Mouse (Mus musculus): Measurements from ENCODE around the gene Slc44a5. TPM values are rescaled to one million over a fixed set of nuclear protein-coding genes. Genes with fewer than 3 reads are reported as not detected.

Slc44a5 gene
- total RNA-seq, 1 experiment from 2014 or later = not detected

DNA sequence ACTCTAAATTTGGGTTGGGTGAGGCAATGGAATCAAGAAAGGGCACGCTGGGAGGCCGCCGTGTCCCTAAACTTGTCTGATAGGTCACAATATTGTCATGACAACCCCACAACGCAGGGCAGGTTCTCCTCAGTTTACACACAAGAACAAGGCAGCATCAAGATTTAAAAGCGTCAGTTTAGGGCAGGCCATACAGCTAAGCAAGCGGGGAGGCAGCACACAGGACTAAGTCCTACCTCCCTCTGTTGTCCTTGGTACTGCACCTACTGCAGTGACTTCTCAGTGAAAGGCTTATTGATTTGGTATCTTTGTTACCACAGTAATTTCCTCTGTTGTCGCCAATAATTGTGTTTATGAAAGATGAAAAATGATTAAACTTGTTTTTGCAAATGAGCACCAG, 109.7 kb downstream of the Slc44a5 start:
- no peak for ATAC-seq (ENCODE audit: extremely low read depth, insufficient number of reproducible peaks, low FRiP score, poor library complexity, severe bottlenecking)

DNA sequence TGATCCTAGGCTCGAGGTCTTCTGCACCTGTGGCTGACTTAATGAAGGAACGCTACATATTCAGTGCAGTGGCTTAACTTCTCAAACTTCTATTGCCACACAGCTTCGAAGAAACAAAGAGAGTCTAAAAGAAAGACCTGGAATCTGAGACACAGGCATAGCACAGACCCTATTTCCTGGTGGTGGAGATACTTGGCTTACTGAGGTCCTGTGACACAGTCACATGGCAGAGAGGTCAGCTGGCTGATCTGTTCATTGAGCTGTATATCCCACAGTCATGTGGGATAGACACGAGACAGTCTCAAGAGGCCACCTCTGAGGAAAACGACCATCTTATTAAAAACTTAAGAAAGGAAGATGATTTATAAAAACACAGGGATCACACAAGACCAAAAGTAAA, 116.8 kb downstream of the Slc44a5 start:
- ATAC-seq (ENCODE audit: extremely low read depth, insufficient number of reproducible peaks, low FRiP score, poor library complexity, severe bottlenecking) = no peak

DNA sequence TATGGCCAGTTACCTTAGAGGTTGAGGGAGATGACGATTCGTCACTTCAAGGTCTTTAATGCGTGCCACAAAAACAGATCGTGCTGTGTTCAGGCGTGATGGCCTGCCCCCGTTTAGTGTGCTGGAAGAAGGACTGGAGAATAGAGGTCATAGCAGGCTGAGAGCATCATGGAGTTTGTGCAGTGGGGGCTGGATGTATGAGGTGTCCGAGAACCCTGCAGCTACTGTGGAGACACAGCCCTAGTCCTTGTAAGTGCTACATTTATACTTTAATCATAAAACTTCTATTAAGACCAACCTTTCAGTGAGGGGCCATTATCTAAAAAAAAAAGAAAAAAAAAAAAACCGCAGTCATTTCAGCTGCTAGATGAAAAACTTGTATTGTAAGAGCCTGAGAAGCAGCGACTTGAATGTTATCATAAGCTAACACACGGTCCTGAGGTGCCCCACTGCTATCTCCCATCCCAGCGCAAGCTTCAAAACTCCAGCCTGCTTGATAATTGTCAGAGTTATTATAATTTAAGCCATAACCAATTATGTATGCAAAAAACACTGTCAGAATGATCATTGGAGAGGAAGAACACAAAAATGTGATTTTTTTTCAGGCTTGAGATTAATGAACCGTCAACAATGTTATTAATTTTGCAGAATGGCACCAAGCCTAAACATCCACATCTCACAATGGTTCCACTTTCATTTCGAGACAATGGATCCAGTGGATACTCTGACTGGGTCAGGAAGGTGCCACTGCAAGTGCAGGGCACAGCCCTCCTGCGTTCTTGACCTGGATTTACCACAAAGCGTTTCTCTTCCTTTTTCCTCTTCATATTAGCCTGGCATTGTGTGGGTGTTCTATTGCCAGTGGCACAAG, 118.5 kb downstream of the Slc44a5 start:
- no peak for ATAC-seq (ENCODE audit: extremely low read depth, insufficient number of reproducible peaks, low FRiP score, poor library complexity, severe bottlenecking)

DNA sequence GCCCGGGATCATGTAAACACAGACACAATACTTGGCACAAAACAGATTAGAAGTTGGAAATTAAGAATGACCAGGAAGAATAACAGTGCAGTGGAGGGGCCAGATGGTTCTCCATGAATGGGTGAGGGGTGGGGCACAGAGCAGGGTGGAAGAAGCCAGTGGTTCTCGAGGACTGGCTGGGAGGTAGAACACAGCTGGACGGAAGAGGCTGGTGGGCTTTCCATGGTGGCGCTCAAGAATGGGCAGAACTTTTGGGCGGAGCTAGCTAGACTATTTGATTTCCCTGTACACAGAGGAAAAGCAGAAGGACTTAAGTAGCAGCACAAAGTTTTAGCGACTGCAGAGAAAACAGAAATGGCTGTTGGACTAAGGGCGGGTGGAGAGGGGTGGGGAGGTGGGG, 119.2 kb downstream of the Slc44a5 start:
- no peak for ATAC-seq (ENCODE audit: extremely low read depth, insufficient number of reproducible peaks, low FRiP score, poor library complexity, severe bottlenecking)

DNA sequence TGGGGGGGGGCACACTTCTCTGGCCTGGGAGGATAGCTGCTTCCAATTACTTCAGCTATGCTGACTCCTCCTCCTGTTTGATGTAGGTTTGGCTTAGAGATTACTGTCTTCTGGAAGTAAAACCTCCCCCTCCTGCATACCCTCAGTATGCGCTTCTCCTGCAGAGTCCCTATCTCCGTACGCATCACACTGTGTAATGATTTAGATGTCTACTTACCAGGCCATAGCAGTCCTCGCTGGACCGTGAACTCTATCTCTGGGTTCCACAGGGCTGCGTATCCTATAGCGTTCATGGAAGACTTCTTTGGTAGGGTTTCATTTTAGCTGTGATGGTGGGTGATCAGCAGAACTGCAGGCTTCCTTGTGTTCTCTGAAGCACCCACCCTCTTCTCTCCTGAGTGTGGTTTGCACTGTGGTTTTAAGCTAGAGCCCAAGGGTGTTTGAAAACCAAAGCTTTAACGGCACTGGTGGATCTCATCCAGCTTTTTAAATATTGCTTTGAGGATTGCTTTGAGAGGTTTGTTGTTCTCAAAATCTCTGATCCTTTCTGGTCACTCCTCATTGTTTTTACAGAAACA, 120.6 kb downstream of the Slc44a5 start:
- no peak for ATAC-seq (ENCODE audit: extremely low read depth, insufficient number of reproducible peaks, low FRiP score, poor library complexity, severe bottlenecking)

DNA sequence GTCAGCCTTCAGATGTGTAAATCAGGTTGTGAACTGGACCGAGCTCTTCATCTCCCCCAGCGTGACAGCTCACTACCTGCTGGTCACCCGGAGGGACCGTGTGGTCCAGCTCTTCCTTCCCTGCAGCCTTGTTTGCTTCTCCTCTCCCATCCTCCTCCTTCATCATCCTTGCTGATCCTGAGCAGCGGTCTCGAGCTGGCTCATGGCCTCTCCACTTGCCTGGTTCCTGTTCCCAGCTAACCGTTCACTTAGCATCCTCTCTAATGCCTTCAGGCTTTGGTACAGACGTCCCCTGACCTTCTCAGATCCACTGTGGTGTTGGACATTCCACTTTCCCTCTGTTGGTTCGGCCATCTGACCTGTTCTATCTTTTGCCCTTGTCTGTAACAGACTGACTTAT, 128.4 kb downstream of the Slc44a5 start:
- no peak for ATAC-seq (ENCODE audit: extremely low read depth, insufficient number of reproducible peaks, low FRiP score, poor library complexity, severe bottlenecking)

DNA sequence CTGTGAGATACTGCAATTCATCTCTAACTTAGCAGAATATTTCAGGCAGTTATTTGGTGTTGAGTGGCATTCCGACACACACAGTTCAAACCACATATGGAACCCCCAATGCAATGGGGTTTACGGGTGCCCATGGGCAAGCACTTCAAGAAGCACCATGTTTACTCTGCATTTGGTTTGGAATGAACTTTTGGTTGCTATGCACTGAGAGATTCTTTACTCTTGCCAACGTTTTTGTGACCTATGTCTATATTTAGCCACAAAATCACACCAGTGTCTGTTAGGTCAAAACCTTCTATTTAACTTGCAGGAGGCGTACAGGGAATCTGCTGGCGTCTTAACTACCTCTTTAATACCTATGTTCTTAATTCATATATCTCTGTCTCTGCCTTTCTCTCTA, 137.3 kb downstream of the Slc44a5 start:
- ATAC-seq (ENCODE audit: extremely low read depth, insufficient number of reproducible peaks, low FRiP score, poor library complexity, severe bottlenecking) = no peak

DNA sequence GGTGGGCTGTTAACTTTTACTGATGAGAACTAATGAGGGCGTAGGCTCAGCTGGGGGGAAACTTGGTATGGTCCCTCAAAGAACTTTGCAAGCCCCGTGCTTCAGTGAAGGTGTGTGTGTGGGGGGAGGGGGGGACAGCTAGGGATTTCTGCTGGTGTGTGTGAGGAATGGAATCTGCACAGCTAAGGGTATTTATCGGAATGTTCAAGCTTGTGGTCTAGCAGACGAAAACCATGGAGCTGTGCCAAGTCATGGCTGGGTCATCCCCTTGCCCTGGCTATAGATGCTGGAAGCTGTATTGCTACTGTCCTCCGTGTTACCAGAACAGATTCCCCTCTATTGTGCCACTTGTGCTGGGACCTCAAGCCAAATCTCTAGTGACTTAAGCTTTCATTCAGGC, 138.0 kb downstream of the Slc44a5 start:
- ATAC-seq (ENCODE audit: extremely low read depth, insufficient number of reproducible peaks, low FRiP score, poor library complexity, severe bottlenecking) = no peak

DNA sequence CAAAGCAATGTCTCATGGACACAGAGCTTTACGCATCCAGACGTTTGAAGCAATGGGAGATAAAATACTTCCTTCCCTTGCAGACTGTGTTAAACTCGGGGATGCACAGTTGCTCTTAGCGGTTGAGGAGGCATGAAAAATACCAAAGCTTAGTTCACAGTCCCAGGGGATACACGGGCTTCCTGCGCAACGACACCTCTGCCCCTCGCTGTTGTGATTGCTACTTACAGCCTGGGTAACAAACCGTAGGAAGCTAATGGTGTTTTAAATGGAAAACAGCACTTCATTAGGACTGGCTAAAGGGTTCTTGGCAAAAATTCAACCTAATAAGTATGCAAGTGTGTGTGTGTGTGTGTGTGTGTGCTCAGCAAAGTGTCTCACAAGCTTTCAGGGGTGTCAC, 141.8 kb downstream of the Slc44a5 start:
- no peak for ATAC-seq (ENCODE audit: extremely low read depth, insufficient number of reproducible peaks, low FRiP score, poor library complexity, severe bottlenecking)

DNA sequence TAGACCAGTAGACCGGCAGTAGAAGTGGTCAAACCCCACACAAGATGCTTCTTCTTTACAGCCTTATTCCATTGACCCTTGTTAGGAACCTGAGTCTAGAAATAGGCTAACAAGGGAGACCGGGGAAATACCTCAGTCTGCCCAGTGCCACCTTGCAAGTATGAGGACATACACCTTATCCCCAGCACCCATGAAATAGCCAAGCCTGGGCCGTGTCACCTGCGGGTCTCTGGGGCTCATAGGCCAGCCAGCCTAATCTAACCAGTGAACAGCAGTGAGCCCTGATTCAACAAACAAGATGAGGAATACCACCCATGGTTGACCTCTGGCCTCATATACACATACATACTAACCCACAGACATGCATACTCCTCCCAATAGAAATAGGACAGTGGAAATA, 142.2 kb downstream of the Slc44a5 start:
- ATAC-seq (ENCODE audit: extremely low read depth, insufficient number of reproducible peaks, low FRiP score, poor library complexity, severe bottlenecking) = no peak

DNA sequence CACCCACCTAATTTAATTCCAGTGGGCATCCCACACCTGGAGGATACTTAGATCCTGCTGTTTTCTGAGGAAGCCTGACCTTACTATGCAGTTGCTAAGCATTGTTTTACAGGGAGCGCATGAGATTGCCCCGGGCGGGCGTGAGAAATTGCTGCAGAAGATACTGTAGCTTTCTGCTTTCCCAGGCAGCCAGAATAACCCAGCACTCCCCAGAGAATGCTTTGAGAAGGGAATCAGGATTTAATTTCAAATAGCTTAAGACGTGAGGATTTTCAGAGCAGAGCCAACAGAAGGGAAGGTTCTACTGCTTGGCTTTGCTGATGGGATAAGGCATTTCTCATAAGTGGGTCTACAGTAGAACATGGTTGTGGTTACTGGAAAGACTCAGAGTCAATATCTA, 142.8 kb downstream of the Slc44a5 start:
- ATAC-seq (ENCODE audit: extremely low read depth, insufficient number of reproducible peaks, low FRiP score, poor library complexity, severe bottlenecking) = no peak

DNA sequence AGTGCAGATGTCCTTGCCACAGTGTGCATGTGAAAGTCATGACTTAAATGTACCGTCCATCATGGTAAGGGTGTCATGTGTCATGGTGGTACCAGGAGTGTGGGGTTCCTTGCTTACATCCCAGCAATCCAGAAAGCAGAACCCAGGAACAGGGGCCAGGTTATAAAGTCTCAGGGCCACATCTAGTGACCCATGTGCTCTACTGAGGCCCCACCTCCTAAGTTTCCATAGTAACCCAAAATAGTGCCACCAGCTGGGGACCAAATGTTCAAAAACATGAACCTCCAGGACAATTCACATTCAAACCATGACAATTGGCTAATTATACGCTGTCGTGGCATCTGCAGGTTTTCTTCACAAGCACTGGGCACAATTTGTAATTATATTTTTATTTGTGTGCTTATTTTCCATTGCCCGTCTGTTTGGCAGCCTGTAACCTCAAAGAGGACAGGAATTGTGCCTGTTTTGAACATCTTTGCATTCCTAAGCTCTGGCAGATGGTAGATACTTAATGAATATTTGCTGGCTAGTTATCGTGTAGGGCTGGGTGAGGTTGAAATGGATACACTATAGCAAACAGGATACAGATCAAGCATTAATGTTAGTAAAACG, 145.9 kb downstream of the Slc44a5 start:
- ATAC-seq (ENCODE audit: extremely low read depth, insufficient number of reproducible peaks, low FRiP score, poor library complexity, severe bottlenecking) = no peak

DNA sequence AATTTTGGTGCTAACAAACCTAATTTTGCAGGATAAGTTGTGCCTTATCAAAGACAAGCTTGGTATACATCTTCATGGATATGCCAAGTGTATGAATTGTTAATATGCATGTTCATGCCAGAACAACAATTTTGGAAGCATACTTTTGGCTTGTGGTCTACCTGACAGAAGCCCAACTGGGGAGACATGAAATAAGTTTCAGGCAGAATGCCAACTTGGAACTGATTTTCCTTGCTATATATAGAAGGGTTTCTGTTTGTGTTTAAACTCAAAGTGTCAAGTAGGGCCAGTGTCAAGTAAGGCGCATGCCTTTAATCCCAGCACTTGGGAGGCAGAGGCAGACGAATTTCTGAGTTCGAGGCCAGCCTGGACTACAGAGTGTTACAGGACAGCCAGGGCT, 149.3 kb downstream of the Slc44a5 start:
- no peak for ATAC-seq (ENCODE audit: extremely low read depth, insufficient number of reproducible peaks, low FRiP score, poor library complexity, severe bottlenecking)

DNA sequence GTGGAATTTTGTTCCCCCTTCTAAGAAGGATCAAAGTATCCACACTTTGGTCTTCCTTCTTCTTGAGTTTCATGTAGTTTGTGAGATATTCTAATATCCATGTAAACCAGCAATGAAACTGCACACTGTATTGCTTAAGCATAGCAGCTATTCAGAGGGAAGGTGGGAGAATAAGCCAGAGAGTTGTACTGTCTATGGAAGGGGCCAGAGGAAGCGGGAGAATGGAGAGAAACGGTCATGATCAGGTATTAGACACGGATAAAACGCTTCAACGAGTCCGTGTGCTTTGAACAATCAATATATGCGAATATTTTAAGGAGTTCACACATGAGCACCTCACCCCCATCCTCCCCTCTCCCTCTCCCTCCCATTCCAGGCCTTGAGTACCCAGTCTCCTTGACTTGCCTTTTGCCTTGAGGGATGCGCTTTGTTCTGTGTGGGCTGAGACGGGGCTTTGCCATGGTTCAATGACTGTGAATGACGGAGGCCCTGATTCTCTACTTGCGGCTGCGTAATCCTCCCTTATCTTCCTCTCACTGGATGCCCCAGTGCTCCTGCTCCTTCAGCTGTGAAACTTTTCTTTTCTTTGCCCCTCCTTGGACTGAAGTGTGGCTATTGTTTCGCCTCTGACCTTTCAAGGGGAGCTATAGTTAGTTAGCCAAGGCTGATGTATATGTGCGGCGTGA, 151.8 kb downstream of the Slc44a5 start:
- ATAC-seq (ENCODE audit: extremely low read depth, insufficient number of reproducible peaks, low FRiP score, poor library complexity, severe bottlenecking) = no peak

DNA sequence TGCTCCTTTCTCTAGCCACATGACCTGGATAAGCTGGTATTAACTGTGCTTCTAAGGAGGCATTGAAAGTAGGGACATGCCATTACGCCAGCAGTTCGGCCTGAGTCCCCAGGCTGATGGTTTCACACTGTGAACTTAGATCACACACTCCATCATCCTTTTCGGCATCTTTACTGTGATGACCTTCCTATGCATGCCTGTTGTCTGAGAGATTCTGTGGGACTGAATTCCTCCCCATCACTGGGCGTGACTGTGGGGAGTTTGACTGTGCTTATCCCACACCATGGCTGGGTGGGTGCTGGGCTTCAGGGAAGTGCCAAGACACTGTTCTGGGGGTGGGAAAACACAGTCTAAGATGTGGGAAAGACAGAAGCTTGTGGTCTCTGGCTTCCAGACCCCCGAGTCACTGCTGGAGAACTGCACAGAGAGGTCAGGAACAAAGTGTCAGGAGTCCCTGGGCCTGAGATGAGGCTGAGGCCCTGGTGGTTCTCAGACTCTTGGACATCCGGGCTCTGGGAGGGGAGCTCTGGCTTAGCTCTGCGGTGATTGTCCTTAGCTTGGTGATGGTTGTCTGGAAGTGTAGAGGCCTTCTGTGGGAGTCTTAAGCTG, 152.6 kb downstream of the Slc44a5 start:
- no peak for ATAC-seq (ENCODE audit: extremely low read depth, insufficient number of reproducible peaks, low FRiP score, poor library complexity, severe bottlenecking)

DNA sequence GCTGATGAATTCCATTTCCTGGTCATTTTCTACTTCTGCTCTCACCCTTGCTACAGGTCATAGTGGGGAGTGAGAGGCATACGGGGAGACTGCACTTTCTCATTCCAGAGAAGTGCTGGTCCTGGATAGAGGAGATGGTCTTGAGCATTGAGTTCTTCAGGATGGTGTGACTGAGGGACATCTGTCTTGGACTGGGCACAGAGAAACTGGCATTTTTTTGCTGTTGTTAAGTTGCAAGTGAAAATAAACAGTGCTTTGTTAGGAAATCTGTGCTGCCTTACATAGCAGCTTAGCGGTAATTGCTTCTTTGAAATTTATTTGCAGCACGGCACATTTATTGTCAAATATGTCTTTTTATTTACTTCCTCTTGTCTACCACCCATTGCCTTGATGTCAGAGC, 154.0 kb downstream of the Slc44a5 start:
- ATAC-seq (ENCODE audit: extremely low read depth, insufficient number of reproducible peaks, low FRiP score, poor library complexity, severe bottlenecking) = no peak

DNA sequence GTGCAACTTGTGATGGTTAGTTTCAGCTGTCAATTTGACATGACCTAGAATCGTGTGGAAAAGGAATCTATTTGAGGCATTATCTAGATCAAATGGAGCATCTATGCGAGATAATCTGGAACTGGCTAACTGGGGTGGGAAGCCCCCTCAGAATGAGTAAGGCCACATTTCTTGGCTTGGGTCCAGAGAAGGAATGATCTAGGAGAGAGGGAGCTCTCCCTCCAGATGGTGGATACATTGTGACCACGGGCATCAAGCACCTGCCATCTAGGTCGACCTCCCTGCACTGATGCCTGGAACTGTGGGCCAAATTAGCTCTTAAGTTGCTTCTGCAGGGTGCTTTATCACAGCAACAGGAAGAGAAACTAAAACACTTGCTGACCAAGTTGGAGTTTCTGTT, 155.8 kb downstream of the Slc44a5 start:
- no peak for ATAC-seq (ENCODE audit: extremely low read depth, insufficient number of reproducible peaks, low FRiP score, poor library complexity, severe bottlenecking)

DNA sequence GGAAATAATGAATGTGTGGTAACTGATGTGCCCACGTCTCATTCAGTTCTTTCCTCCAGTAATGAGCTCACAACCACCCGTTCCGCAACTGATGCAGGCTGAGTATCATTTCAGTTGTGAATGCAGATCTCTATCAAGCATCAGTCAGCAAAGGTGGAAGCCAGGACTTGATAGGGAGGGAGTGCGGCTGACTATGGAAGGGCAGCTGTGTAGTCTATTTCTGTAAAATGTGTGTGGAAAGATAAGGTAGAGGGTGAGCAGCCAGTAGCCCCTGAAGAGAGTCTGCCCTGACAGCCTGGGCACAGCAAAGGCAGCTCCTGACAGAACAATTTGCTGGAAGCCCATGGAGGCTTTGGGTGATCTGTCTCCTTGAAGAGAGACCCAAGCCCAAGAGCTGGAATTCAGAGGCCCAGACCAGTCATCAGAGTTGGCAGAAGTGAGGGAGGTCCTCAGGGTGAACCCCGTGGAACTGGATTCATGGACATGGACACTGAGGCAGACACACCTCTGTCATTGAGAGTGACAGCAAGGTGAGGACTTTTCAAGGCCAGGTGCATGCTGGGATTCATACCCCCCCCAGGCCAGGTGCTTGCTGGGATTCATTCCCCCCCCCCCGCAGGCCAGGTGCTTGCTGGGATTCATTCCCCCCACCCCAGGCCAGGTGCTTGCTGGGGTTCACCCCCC, 157.3 kb downstream of the Slc44a5 start:
- no peak for ATAC-seq (ENCODE audit: extremely low read depth, insufficient number of reproducible peaks, low FRiP score, poor library complexity, severe bottlenecking)

DNA sequence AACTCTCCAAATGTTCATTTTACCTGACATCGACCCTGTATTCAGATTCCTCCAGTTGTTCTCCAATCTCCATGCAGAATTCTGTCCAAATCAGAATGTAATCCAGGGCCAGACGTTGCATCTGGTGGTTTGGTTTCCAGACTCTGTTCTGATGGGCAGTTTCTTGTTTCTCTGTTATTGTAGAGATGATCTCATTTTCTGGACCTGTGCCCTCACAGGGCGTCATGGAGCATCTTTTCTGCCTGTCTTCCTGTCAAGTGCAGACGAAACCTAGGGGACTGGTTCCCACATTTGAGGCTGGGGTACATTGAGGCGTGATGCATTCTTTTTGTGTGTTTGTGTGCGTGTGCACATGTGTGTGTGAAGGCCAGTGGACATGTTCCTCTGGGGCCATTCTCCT, 160.8 kb downstream of the Slc44a5 start:
- no peak for ATAC-seq (ENCODE audit: extremely low read depth, insufficient number of reproducible peaks, low FRiP score, poor library complexity, severe bottlenecking)
